Mouse (Mus musculus) G1E (cell line): ENCODE measurements around the gene Slc5a1. TPM values are rescaled to one million over a fixed set of nuclear protein-coding genes. Genes with fewer than 3 reads are reported as not detected.

ENCODE experiments used
- ATAC-seq: 2 replicates; pipeline ENCODE4 v1.8.0; 2016; ENCODE audit warnings: mild to moderate bottlenecking; ENCODE audit not compliant: insufficient number of reproducible peaks, poor library complexity, low FRiP score, severe bottlenecking; ENCODE audit errors: extremely low read depth
- DNase-seq: peaks from one replicate; pipeline ENCODE4 v3.0.0; 2012; ENCODE audit warnings: low spot score
- H3K27me3 ChIP-seq: 2 replicates; pipeline ENCODE4 v1.6.1; 2012; ENCODE audit warnings: mild to moderate bottlenecking, low read length, inconsistent platforms; ENCODE audit not compliant: insufficient read depth
- H3K36me3 ChIP-seq: replicated peaks from 2 replicates; pipeline ENCODE3; 2012; ENCODE audit warnings: mild to moderate bottlenecking, inconsistent platforms
- H3K4me1 ChIP-seq: 2 replicates; pipeline ENCODE4 v1.6.1; 2012; ENCODE audit warnings: low read depth, low read length, inconsistent platforms, mixed read lengths; ENCODE audit not compliant: insufficient read depth
- H3K4me3 ChIP-seq: 2 replicates; pipeline ENCODE4 v1.5.1; 2012; ENCODE audit warnings: low read depth, mild to moderate bottlenecking, inconsistent platforms, low read length, moderate library complexity, mixed read lengths
- H3K9me3 ChIP-seq: replicated peaks from 2 replicates; pipeline ENCODE4 v1.6.1; 2012; ENCODE audit warnings: inconsistent platforms
- CTCF ChIP-seq: IDR thresholded peaks from 2 replicates; pipeline ENCODE4 v1.5.1; 2012; ENCODE audit warnings: low read depth, low read length, inconsistent platforms, mixed read lengths
- GATA1 ChIP-seq: IDR thresholded peaks from 2 replicates; pipeline ENCODE4 v1.6.1; 2012; ENCODE audit warnings: borderline replicate concordance, low read length, inconsistent platforms, mixed read lengths
- GATA2 ChIP-seq: IDR thresholded peaks from 2 replicates; pipeline ENCODE4 v1.6.1; 2012; ENCODE audit warnings: low read depth, low read length, inconsistent platforms, borderline replicate concordance
- POLR2AphosphoS5 ChIP-seq: IDR thresholded peaks from 2 replicates; pipeline ENCODE4 v1.6.1; 2012; ENCODE audit warnings: low read depth, low read length, inconsistent platforms; ENCODE audit not compliant: insufficient replicate concordance
- TAL1 ChIP-seq: conservative IDR thresholded peaks from 2 replicates; pipeline ENCODE4 v1.6.1; 2012; ENCODE audit warnings: low read depth, low read length, inconsistent platforms, mixed read lengths
- polyA plus RNA-seq: library from polyadenylated mRNA; stranded (reverse); fragments of >175 nt; gene quantifications from 2 replicates; pipeline ENCODE4 v1.2.3, GENCODE M21; 2012
- total RNA-seq, 2 experiments: library from RNA; stranded (forward) in 1 of 2; stranded (reverse) in 1 of 2; fragments of 200-1000 nt in 1 of 2; fragments of >200 nt in 1 of 2; fragmentation: Nextera tagmentation in 1 of 2; gene quantifications; 2 replicates each; pipeline ENCODE4 v1.2.3; 2014 to 2017

Slc5a1 gene
- total and polyA plus RNA-seq, 3 experiments = 0.05 TPM; not detected in 2

GRCm38 (mm10) chr5:33095315-33095714 lies 8.7 kb upstream of the Slc5a1 start:
- no peak for TF ChIP-seq GATA2
- no peak for TF ChIP-seq CTCF
- TF ChIP-seq POLR2AphosphoS5 = no peak
- TF ChIP-seq TAL1 = no peak
- TF ChIP-seq GATA1 = no peak
- ATAC-seq = no peak
- no peak for DNase-seq
- Histone ChIP-seq H3K9me3 (no peaks in the 10 kb centered on the region), H3K27me3 (peaks cover 12% of the 10 kb centered on the region), H3K36me3 (no peaks in the 10 kb centered on the region), H3K4me1 (no peaks in the 10 kb centered on the region), H3K4me3 (no peak overlapping the region)

DNA sequence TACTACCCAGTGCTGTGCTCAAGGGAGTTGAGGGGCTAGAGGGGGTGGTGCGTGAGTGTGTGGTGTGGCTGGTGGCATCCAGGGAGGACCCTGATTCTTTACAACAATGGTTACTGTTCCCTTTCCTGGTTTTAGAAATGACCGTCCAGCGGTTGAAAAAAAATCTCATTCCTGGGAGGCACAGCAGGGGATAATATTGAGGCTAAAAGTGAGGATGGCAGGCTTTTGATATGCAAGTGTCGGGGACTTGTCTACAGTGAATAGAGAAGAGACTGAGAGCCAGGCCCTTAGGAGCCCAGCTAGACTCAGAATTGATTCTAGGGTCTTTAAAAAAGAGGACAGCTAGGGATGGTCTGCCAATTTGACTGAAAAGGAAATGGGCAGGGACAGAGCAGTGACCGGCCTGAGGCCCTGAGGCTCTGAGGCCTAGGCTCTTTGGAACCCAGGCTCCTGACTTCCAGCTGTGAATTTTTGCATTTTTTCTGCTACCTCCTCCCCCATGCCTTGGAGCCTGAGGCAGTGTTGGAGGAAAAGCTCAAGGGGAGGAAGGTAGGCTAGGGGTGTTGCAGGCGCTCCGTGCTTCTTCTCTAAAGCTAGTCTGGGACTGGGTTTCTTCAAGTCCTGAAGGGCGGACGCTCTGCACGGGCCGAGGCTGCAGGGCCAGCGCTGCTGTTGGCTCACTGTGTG lies 1.5 kb upstream of the Slc5a1 start:
- no peaks in the 10 kb centered on the region for H3K9me3 ChIP-seq
- H3K36me3 ChIP-seq = no peaks in the 10 kb centered on the region
- ATAC-seq (no peak), DNase-seq (no peak)
- no peak for TF ChIP-seq CTCF
- no peaks in the 10 kb centered on the region for H3K4me1 ChIP-seq
- peaks cover 24% of the 10 kb centered on the region for H3K27me3 ChIP-seq
- no peak overlapping the region for H3K4me3 ChIP-seq

- H3K4me1 ChIP-seq = no peaks in the 10 kb centered on the region
- H3K9me3 ChIP-seq = no peaks in the 10 kb centered on the region
- no peak for ATAC-seq
- no peak for DNase-seq
- no peak overlapping the region for H3K4me3 ChIP-seq
- no peaks in the 10 kb centered on the region for H3K36me3 ChIP-seq
- no peak for TF ChIP-seq TAL1
- no peak for TF ChIP-seq GATA2
- no peak for TF ChIP-seq POLR2AphosphoS5
- no peak for TF ChIP-seq GATA1
- TF ChIP-seq CTCF = no peak
- H3K27me3 ChIP-seq = peaks cover 21% of the 10 kb centered on the region
Observed at GRCm38 (mm10) chr5:33104876-33105275, 857 bp downstream of the Slc5a1 start.

DNA sequence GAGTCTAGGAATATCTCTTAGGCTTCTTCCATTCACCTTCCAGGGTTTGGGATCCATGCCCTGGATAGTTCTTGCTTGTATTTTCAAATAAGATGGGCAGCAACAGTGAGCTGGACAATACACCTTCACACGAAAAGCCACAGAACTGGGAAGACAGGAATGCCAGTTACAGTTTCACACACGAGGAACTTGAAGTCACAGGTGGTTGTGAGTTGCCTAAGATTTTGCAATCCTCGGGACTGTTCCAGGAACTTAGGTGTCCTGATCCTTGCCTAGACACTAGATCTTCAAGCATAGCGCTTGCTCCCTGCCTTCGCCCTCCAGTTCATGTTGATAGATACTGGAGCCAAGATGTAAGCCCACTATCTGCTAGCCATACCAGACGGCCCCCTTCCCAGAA lies 1.6 kb downstream of the Slc5a1 start:
- no peaks in the 10 kb centered on the region for H3K4me1 ChIP-seq
- peaks cover 21% of the 10 kb centered on the region for H3K27me3 ChIP-seq
- no peaks in the 10 kb centered on the region for H3K36me3 ChIP-seq
- H3K9me3 ChIP-seq = no peaks in the 10 kb centered on the region
- H3K4me3 ChIP-seq = no peak overlapping the region
- TF ChIP-seq GATA2 = no peak
- no peak for TF ChIP-seq CTCF
- ATAC-seq (no peak), DNase-seq (no peak)

- Histone ChIP-seq H3K4me3 (no peak overlapping the region), H3K27me3 (peaks cover 14% of the 10 kb centered on the region), H3K4me1 (no peaks in the 10 kb centered on the region), H3K36me3 (no peaks in the 10 kb centered on the region), H3K9me3 (no peaks in the 10 kb centered on the region)
- DNase-seq = no peak
- no peak for ATAC-seq
- no peak for TF ChIP-seq CTCF
- no peak for TF ChIP-seq GATA1
- TF ChIP-seq GATA2 = no peak
- TF ChIP-seq POLR2AphosphoS5 = no peak
- no peak for TF ChIP-seq TAL1
Observed at GRCm38 (mm10) chr5:33107056-33107455, 3.0 kb downstream of the Slc5a1 start.

DNA sequence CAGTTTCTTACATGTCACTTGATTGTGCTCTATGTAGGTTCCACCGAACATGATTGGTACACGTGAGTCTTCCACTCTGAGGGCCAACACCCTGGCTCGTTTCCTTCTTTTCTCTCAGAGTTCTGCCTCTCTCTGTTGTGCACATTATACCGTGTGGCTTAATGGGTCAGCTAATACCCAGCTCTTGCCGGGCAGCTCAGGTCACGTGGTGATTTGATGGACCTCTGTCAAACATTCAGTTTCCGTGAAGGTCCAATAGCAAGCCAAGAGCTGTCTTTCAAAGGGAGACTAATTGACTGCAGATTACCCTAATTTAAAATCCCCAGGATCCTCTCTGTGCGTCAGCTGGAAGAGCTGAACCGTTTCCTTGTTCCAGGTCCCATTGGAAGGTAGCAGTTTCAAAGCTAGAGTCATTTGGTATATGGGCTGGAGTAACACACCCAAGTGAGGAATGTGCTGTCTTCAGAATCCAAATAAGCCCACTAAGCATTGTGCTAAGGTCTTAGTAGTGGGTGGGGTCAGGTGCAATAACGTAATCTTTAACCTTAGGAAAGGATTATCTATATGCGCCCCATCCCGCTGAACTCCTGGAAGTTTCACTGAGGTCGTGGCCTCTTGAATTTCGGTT lies 3.9 kb downstream of the Slc5a1 start:
- TF ChIP-seq TAL1 (no peak), CTCF (no peak), GATA1 (no peak), GATA2 (no peak), POLR2AphosphoS5 (no peak)
- no peaks in the 10 kb centered on the region for H3K9me3 ChIP-seq
- H3K27me3 ChIP-seq = peaks cover 11% of the 10 kb centered on the region
- DNase-seq (no peak), ATAC-seq (no peak)
- no peaks in the 10 kb centered on the region for H3K4me1 ChIP-seq
- H3K4me3 ChIP-seq = no peak overlapping the region
- no peaks in the 10 kb centered on the region for H3K36me3 ChIP-seq
